Mouse (Mus musculus): ENCODE data around the gene Clip3. TPM values are rescaled to one million over a fixed set of nuclear protein-coding genes. Genes with fewer than 3 reads are reported as not detected.

Gene Clip3
- polyA plus RNA-seq (2015; fragmentation: Nextera tagmentation; extraction: Ambion mirVana), result 0.50 and 0.90 TPM in 2 replicates

DNA sequence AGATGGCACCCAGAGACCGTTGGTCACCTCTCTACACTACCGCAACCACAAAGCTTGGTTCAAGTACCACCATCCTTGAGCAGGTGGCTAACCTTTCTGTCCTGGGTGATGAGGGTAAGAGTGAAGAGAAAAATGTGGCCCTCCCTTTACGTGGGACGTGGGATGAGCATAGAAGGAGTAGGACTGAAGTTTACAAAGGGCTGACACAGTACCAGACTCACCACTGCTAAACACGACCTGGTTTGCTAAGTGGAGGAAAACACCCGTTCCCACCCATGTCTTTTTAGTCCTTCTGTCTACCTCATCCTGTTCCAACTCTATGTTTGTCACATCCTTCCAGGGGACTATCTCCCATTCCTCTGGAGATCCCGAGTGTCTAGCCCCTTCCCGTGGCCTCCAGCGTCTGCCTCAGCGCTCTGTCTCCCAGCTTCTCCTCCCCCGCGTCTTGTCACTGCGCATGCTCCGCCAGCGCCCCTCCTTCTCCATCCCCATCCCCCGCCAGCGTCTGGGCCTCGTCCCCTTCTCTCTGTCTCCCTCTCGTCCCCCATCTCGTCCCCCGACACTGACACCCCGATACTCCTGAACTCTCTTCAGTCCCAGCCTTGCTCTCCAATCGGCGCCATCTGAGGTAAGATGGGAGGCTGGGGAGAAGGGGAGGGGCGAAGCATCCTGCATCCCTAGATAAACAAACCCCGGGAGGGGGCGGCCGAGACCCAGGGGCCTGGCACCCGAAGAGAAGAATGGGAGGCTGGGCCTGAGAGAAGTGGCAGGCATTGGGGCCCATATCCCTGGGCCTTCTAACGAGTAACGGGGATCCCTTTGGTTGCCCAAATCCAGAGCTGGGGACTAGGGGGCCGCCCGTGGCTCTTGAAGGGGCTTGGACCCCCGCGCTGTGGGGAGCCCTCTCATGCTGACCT lies at the start of gene Clip3:
Gene Clip3 (plus strand): TSS at position 514 of the 917 bp plus-strand sequence.
- WGBS (ENCODE audit: insufficient replicate concordance), result 10% methylated on average over 35 of the region's 35 CpGs
- Histone ChIP-seq H3K4me2 (ENCODE audit: low read depth, low read length) (no peak within 1 kb of the TSS), H3K4me1 (ENCODE audit: control insufficient read depth, low read depth, low read length) (no peaks in the 10 kb centered on the region), H3K9me3 (replicated peaks; ENCODE audit: control insufficient read depth, low read length) (no peaks in the 10 kb centered on the region), H3K27me3 (ENCODE audit: control insufficient read depth, insufficient read depth, low read depth, low read length) (no peaks in the 10 kb centered on the region; the same call in 1 of the 2 replicates), H3K36me3 (ENCODE audit: control insufficient read depth, insufficient read depth) (no peaks in the 10 kb centered on the region), H3K4me3 (ENCODE audit: low read depth, low read length) (peak within 1 kb of the TSS; percentile 18; the same call in 1 of the 2 replicates), H3K9ac (ENCODE audit: low read depth, low read length) (no peak within 1 kb of the TSS), H3K27ac (ENCODE audit: low read length) (no peak within 1 kb of the TSS)
- no peak for ATAC-seq (ENCODE audit: low read depth)

DNA sequence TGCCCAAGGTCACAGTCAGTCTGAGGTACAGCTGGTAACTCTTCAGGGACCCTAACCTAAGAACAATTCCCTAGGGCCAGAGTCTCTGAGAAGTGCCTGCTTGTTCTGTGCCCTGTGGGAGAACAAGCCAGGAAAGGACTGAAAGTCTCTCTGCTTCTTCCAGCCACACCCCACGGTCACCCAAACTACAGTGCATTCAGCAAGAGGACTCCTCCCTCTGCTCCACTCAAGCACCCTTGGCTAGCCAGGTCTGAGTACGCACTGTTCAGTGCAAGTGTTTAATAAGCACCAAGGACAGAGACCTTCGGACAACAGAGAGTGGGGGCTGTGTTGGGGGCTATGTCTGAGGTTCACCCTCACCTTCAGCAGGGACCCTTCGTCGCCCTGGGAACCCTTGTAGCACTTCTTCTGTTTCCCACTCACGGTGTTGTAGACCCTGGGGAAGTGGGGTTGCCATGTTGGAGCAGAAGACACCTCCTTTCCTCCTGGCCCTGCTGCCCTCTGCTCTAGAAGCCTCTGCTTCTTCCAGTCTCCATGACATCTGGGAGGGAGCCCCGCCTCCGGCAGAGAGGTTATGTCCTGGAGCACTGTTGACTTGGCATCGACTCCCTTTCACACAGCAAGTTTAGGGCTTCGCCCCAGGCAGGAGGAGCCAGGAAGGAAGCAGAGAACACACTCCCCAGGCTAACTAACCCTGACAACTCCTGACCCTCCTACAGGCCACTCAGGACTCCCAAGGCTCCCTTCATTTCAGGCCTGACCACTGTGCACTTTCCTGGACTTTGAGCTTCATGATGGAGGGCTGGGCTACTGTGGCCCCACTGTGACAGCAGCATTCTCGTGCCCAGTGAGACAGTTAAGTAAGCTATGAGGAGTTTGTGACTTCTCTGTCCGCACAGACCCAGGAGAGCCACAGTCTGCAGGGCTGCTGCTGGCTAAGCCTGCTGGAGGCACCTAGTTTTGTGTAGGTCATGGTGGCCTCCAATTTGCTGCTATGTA lies 39.3 kb upstream of the Clip3 start:
- Histone ChIP-seq H3K9me3 (replicated peaks; ENCODE audit: control insufficient read depth, low read length) (no peaks in the 10 kb centered on the region), H3K36me3 (ENCODE audit: control insufficient read depth, insufficient read depth) (peaks cover 4% of the 10 kb centered on the region; the same call in 1 of the 2 replicates), H3K4me2 (ENCODE audit: low read depth, low read length) (no peak overlapping the region), H3K27ac (ENCODE audit: low read length) (no peak overlapping the region), H3K27me3 (ENCODE audit: control insufficient read depth, insufficient read depth, low read depth, low read length) (no peaks in the 10 kb centered on the region), H3K4me3 (ENCODE audit: low read depth, low read length) (no peak overlapping the region), H3K9ac (ENCODE audit: low read depth, low read length) (no peak overlapping the region), H3K4me1 (ENCODE audit: control insufficient read depth, low read depth, low read length) (no peaks in the 10 kb centered on the region)
- 69% methylated on average over 12 of the region's 12 CpGs for WGBS (ENCODE audit: insufficient replicate concordance)
- ATAC-seq (ENCODE audit: low read depth), result no peak; the same call in 1 of the 2 replicates

DNA sequence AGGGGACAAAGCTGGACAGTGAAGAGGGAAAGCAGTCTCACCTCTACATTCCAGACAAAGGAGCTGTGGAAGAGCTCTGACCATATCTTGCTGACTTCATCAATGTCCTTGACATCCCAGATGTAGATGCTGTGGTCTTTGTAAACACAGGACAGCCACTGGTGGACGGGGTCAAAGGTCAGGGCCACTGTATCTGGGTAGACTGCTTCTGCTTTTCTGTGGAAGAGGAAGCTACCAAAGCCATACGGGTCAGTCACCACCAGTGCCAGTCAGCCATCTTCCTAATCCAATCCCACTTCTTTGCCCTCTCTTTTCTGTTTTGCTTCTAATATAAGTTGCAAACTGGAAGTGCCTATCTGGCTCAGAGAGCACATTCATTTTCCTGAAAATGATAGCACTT lies 26.5 kb upstream of the Clip3 start:
- no peaks in the 10 kb centered on the region for H3K4me1 ChIP-seq (ENCODE audit: control insufficient read depth, low read depth, low read length)
- 48% methylated on average over 2 of the region's 2 CpGs for WGBS (ENCODE audit: insufficient replicate concordance)
- no peak overlapping the region for H3K4me3 ChIP-seq (ENCODE audit: low read depth, low read length)
- H3K27me3 ChIP-seq (ENCODE audit: control insufficient read depth, insufficient read depth, low read depth, low read length), result no peaks in the 10 kb centered on the region
- no peaks in the 10 kb centered on the region for H3K9me3 ChIP-seq (replicated peaks; ENCODE audit: control insufficient read depth, low read length)
- no peak overlapping the region for H3K27ac ChIP-seq (ENCODE audit: low read length)
- no peak overlapping the region for H3K9ac ChIP-seq (ENCODE audit: low read depth, low read length)
- H3K36me3 ChIP-seq (ENCODE audit: control insufficient read depth, insufficient read depth), result peaks cover 19% of the 10 kb centered on the region
- no peak overlapping the region for H3K4me2 ChIP-seq (ENCODE audit: low read depth, low read length)
- no peak for ATAC-seq (ENCODE audit: low read depth)

DNA sequence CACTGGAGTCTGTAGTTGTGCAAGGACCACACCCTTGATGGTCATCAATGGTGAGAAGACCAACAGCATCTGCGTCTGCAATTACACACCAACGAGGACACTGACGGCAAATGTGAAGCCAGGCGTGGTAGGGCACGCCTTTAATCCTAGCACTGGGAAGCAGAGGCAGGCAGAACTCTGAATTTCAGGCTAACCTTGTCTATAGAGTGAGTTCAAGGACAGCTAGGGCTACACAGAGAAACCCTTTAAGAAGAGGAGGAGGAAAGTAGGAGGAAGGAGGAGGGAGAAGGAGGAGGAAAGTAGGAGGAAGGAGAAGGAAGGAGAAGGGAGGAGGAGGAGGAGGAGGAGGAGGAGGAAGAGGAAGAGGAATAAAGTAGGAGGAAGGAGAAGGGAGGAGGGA lies 26.0 kb upstream of the Clip3 start:
- no peaks in the 10 kb centered on the region for H3K9me3 ChIP-seq (replicated peaks; ENCODE audit: control insufficient read depth, low read length)
- H3K36me3 ChIP-seq (ENCODE audit: control insufficient read depth, insufficient read depth), result peaks cover 21% of the 10 kb centered on the region
- no peak for ATAC-seq (ENCODE audit: low read depth)
- H3K4me2 ChIP-seq (ENCODE audit: low read depth, low read length), result no peak overlapping the region
- no peak overlapping the region for H3K4me3 ChIP-seq (ENCODE audit: low read depth, low read length)
- no peaks in the 10 kb centered on the region for H3K27me3 ChIP-seq (ENCODE audit: control insufficient read depth, insufficient read depth, low read depth, low read length)
- no peaks in the 10 kb centered on the region for H3K4me1 ChIP-seq (ENCODE audit: control insufficient read depth, low read depth, low read length)
- H3K27ac ChIP-seq (ENCODE audit: low read length), result no peak overlapping the region
- no peak overlapping the region for H3K9ac ChIP-seq (ENCODE audit: low read depth, low read length)
- 78% methylated on average over 5 of the region's 5 CpGs for whole genome bisulfite sequencing (ENCODE audit: insufficient replicate concordance)

DNA sequence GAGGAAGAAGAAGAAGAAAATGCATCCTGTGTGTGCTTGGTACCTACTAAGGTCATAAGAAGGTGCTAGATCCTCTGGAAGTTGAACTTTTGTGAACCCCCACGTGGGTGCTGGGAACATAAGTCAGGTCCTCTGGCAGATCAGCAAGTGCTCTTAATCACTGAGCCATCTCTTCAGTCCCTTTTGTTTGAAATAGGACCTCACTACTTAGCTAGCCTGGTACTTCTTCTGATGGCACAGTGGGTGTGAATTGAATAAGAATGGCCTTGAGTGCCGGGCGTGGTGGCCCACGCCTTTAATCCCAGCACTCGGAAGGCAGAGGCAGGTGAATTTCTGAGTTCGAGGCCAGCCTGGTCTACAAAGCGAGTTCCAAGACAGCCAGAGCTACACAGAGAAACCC lies 25.6 kb upstream of the Clip3 start:
- H3K36me3 ChIP-seq (ENCODE audit: control insufficient read depth, insufficient read depth), result peaks cover 23% of the 10 kb centered on the region
- H3K4me3 ChIP-seq (ENCODE audit: low read depth, low read length), result no peak overlapping the region
- WGBS (ENCODE audit: insufficient replicate concordance), result 82% methylated on average over 7 of the region's 7 CpGs
- H3K27ac ChIP-seq (ENCODE audit: low read length), result no peak overlapping the region
- no peaks in the 10 kb centered on the region for H3K9me3 ChIP-seq (replicated peaks; ENCODE audit: control insufficient read depth, low read length)
- H3K27me3 ChIP-seq (ENCODE audit: control insufficient read depth, insufficient read depth, low read depth, low read length), result no peaks in the 10 kb centered on the region
- H3K9ac ChIP-seq (ENCODE audit: low read depth, low read length), result no peak overlapping the region
- ATAC-seq (ENCODE audit: low read depth), result no peak
- H3K4me2 ChIP-seq (ENCODE audit: low read depth, low read length), result no peak overlapping the region
- H3K4me1 ChIP-seq (ENCODE audit: control insufficient read depth, low read depth, low read length), result no peaks in the 10 kb centered on the region

DNA sequence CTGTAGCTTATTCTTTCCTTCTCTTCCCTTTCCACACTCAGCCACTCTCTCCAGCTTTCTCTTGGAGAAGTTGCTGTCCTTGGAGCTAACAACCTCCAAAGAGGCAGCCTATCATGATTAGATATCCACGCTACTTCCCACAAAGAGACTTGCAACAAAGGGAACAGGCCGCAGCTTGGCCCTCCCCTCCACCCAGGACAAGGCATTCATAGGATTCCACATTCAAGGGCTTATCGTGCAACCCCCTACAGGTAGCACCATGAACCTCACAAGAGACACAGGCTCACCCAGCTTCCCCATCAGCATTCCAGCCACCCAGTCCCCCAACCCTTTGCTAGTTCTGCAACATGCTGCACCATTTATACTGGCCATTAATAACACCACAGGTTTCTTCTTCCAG lies 24.7 kb upstream of the Clip3 start:
- H3K4me1 ChIP-seq (ENCODE audit: control insufficient read depth, low read depth, low read length), result no peaks in the 10 kb centered on the region
- 86% methylated on average over 3 of the region's 3 CpGs for WGBS (ENCODE audit: insufficient replicate concordance)
- H3K4me2 ChIP-seq (ENCODE audit: low read depth, low read length), result no peak overlapping the region
- no peak overlapping the region for H3K4me3 ChIP-seq (ENCODE audit: low read depth, low read length)
- H3K27me3 ChIP-seq (ENCODE audit: control insufficient read depth, insufficient read depth, low read depth, low read length), result no peaks in the 10 kb centered on the region
- H3K36me3 ChIP-seq (ENCODE audit: control insufficient read depth, insufficient read depth), result peaks cover 15% of the 10 kb centered on the region
- no peaks in the 10 kb centered on the region for H3K9me3 ChIP-seq (replicated peaks; ENCODE audit: control insufficient read depth, low read length)
- no peak for ATAC-seq (ENCODE audit: low read depth)
- H3K9ac ChIP-seq (ENCODE audit: low read depth, low read length), result no peak overlapping the region
- H3K27ac ChIP-seq (ENCODE audit: low read length), result no peak overlapping the region

DNA sequence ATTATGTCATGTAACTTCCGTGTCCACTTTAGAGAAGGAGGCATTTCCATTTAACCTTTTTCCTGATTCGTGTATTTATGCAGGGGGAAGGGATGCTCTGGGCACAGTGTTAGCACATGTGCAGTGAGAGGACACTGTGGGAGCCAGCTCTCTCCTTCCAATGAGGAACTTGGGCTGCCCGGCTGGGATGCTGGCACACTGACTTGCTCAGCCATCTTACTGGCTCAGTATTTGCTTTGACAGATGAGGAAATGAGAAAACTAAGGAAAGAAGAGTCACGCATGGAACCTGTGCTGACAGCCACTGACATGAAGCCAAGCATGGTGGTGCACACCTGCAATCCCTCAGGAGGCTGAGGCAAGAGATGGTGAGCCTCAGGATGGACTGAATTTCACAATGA lies 21.9 kb upstream of the Clip3 start:
- Histone ChIP-seq H3K4me3 (ENCODE audit: low read depth, low read length) (no peak overlapping the region), H3K36me3 (ENCODE audit: control insufficient read depth, insufficient read depth) (peaks cover 13% of the 10 kb centered on the region), H3K4me1 (ENCODE audit: control insufficient read depth, low read depth, low read length) (no peaks in the 10 kb centered on the region), H3K9ac (ENCODE audit: low read depth, low read length) (no peak overlapping the region), H3K4me2 (ENCODE audit: low read depth, low read length) (no peak overlapping the region), H3K9me3 (replicated peaks; ENCODE audit: control insufficient read depth, low read length) (no peaks in the 10 kb centered on the region), H3K27ac (ENCODE audit: low read length) (no peak overlapping the region), H3K27me3 (ENCODE audit: control insufficient read depth, insufficient read depth, low read depth, low read length) (no peaks in the 10 kb centered on the region)
- ATAC-seq (ENCODE audit: low read depth), result no peak
- WGBS (ENCODE audit: insufficient replicate concordance), result 77% methylated on average over 4 of the region's 4 CpGs

DNA sequence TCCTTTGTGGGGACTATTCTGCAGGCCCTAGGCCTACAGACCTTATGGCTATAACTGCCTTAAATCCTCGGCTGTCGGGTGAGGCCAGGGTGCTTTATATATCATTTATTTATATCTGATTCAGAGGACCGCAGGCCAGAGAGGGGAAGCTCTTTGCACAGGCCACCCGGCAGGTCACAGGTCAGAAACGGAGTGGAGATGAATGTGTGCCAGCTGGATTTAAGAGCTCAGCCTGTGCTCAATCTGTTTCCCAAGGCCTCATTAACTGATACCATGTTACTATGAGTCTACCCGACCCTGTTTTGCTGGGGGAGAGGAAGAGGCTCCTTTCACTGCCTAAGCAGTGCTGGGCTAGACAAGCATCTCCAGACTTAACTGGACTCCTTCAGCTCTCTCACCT lies 17.1 kb upstream of the Clip3 start:
- no peaks in the 10 kb centered on the region for H3K9me3 ChIP-seq (replicated peaks; ENCODE audit: control insufficient read depth, low read length)
- WGBS (ENCODE audit: insufficient replicate concordance), result 78% methylated on average over 6 of the region's 6 CpGs
- H3K4me2 ChIP-seq (ENCODE audit: low read depth, low read length), result no peak overlapping the region
- H3K27ac ChIP-seq (ENCODE audit: low read length), result no peak overlapping the region
- no peak overlapping the region for H3K4me3 ChIP-seq (ENCODE audit: low read depth, low read length)
- no peak overlapping the region for H3K9ac ChIP-seq (ENCODE audit: low read depth, low read length)
- no peaks in the 10 kb centered on the region for H3K27me3 ChIP-seq (ENCODE audit: control insufficient read depth, insufficient read depth, low read depth, low read length)
- peaks cover 9% of the 10 kb centered on the region for H3K4me1 ChIP-seq (ENCODE audit: control insufficient read depth, low read depth, low read length)
- peaks cover 7% of the 10 kb centered on the region for H3K36me3 ChIP-seq (ENCODE audit: control insufficient read depth, insufficient read depth)
- ATAC-seq (ENCODE audit: low read depth), result no peak

Data from liver, embryonic 16.5 days (tissue).